Mouse (Mus musculus) left cerebral cortex, adult 11 months (tissue): ENCODE measurements around the gene Oas1d.
"Not testable (repeated sequence)": the region's sequence is repeated elsewhere in the genome, so short reads cannot be mapped to it uniquely, and the experiment has no call there.

ENCODE experiments used
- DNase-seq: peaks from one replicate; pipeline ENCODE4 v3.0.0; 2022; ENCODE audit warnings: low spot score

Gene Oas1d

DNA sequence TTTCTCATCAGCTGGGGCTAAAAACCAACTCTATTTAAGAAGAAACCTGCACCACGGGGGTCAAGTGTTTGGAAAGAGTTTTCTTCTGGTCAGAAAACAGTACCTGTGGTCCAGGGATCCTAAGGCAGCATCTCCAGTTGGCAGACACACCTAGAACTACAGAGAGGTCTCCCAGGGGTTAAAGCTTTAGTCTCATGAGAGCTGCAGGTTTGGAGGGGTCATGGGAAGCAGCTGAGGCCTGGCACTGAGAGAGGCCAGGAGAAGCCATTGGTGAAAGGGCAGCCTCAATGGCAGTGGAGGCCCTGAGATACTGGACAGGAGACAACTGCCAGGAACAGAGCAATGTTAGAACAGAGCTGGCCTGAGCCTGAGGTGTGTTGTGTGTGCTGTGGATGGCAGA is 13.7 kb upstream of the Oas1d start:
- no peak for DNase-seq

DNA sequence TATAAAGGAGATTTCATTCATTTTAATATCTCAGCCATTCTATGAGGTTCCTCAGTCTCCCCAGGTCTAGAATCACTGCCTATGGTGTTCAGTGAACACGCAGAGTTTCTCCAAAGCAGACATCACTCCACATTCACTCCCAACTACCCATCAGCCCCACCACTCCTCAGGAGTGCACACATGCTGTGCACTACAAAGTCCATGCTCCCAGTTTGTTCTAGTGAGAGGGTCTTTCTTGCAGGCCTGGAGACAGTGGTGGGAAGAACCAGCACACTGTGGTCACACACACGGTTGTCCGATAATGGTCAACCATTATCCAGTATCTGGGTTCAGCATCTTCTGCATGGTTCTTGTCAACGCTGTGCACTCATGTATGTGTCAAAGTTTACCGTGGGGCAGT is 12.3 kb upstream of the Oas1d start:
- DNase-seq: no peak

DNA sequence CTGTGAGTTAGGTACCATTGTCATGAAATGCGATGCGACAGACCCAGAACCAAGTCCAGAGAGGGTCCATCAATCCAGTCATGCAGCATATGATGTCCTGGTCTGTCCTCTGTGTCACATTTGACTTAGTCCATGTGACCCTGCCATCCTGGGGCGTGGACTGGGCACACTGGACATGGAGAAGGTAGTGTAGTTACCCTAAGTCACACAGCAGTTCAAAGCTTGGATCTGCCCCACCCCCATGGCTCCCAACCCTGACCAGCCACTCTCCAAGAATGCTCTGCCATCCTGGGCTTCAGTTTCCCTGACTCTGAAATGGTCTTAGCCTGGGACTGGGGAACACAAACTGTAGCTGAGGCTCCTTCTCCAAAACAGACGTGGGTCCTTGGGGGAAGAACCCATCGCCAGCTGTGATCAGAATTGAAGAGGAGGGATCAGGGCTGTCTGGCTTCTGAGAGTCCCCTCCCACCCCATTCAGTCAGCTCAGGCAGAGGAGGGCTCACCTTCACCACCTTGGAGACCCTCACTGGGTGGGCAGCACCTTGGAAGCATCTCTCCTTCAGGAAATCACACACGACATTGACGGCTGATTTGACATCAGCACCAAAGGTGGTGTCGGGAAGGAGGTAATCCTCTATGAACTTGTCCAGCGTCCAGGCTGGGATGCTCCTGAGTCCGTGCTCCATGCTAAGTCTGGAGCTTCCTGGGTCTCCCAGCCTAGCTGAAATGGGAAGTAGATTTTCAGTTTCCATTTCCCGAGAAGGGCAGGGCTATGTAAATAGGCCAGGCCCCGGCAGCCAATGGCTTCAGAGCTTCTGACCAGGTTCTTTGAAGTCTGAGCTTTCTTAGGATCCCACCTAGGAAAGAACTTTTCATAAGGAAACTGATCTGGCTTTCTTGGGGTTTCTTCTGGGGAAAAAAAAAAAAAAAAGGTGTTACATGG is 7.3 kb upstream of the Oas1d start, which contains the start of gene Oas1a:
Gene Oas1a, minus strand, starts transcription at position 731 of the 943 bp plus-strand sequence.
- DNase-seq: not testable (repeated sequence)

GRCm38 (mm10) chr5:120908196-120908920 is 6.0 kb upstream of the Oas1d start:
- no peak for DNase-seq

- DNase-seq: not testable (repeated sequence)
Observed at GRCm38 (mm10) chr5:120919156-120919935, 5.0 kb downstream of the Oas1d start.

DNA sequence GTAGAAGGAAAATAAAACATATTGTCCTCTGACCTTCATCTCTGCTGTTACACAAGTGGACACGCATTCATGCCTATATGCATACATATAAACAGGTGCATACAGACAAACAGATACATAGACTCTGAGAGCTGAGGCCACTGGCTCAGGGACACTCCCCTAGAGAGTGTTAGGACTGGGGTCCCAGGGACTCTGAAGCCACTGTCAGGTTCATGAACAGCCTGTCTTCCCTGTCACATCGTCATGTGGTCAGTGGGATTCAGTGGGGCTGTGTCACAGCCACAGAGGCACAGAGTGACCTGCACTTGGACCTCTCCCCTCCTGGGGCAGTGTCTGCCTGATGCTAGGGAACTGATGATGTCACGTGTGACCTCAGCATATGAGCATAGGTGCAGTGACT is 6.0 kb downstream of the Oas1d start:
- no peak for DNase-seq

GRCm38 (mm10) chr5:120923969-120924368 is 9.6 kb downstream of the Oas1d start:
- DNase-seq: no peak

DNA sequence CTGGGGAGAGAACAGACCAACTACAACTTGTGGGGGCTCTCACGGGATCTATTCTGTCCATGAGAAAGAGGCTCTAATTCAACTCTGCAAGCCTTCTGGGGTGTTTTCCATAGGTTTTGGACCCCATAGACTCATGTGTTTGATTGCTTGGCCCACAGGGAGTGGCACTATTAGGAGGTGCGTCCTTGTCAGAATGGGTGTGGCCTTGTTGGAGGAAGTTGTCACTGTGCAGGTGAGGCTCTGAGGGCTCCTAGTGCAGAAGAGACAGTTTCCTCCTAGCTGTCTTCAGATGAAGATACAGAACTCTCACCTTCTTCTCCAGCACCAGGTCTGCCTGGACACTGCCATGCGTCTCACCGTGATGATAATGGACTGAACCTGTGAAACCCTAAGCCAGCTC is 10.2 kb downstream of the Oas1d start:
- DNase-seq: not testable (repeated sequence)

DNA sequence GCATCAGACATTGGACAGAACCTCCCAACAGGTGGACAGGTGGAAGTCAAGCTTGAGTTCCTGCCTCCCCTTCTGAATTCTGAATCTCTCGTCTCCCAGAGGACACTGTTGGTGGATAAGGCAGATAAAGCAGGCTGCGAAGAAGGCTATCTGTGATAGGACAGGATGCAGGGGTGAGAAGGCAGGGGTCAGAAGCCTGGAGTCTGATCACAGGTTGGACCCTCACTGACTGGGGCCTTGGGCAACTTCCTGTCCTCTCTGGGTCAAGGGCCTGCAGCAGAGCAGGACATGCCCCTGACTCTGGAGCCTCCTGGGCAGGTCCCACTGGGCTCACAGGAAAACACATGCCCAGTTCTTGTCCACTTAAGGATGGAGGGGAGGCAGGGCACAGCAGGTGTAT is 12.0 kb downstream of the Oas1d start:
- DNase-seq: not testable (repeated sequence)

DNA sequence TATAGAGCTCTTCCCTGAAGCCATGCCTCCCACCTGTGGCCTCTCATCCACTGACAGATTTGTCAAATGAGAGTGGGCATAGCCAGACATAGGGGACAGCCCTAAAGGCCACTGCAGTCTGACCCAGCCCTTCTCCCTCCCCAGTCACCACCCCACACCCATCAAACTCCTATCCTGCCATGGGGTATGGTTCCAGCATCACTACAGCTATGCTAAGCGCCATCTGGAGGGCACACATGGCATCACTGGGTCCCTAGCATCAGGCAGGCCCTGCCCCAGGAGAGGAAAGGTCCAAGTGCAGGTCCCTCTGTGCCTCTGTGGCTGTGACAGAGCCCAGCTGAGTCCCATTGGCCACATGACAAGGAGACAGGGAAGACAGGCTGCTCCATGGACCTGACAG is 12.7 kb downstream of the Oas1d start:
- no peak for DNase-seq

DNA sequence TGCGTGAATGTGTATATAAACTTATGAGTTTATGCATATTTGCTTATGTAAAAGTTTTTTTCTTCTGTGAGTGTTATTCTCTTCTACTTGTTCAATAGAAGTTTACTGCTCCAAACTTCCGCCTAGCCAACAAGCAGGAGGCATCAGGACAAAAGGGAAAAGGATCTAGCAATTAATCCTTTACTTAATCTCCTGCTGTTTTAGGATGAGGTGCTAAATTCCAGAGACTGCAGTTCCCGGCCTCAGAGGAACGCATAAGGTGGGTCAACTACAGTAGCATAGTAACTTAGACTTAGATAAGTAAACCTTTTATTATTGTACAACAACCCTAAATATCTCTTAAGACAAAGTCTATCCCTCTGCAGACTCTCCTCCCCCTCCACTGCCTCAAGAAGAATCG is 19.6 kb downstream of the Oas1d start:
- DNase-seq: no peak

GRCm38 (mm10) chr5:120937841-120938240 is 23.5 kb downstream of the Oas1d start:
- no peak for DNase-seq

- DNase-seq: no peak
Observed at GRCm38 (mm10) chr5:120938586-120938985, 24.2 kb downstream of the Oas1d start.

DNA sequence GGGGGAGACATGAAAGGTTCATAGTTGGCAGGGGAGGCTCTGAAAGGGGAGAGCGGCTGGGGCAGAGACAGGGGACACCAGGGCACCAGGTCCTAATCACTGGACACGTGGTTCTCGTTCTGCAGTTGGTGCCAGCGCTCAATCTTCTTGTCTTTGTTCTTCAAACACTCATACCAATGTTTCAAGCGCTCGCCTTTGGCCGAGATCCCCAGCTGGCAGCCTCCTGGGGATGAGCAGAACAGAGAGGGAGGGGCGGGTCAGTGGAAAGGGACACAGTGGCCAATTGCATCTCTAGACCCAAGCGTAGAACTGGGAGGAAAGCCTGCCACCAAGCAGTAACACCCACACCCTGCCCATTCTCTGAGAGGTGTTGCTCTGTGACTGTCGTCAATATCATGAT is 27.7 kb downstream of the Oas1d start:
- peak; percentile 37 for DNase-seq

- DNase-seq: no peak
Observed at GRCm38 (mm10) chr5:120952242-120952770, 38.0 kb downstream of the Oas1d start.

- DNase-seq: no peak
Observed at GRCm38 (mm10) chr5:120953974-120954373, 39.6 kb downstream of the Oas1d start.

GRCm38 (mm10) chr5:120961004-120961403 is 46.7 kb downstream of the Oas1d start:
- no peak for DNase-seq

DNA sequence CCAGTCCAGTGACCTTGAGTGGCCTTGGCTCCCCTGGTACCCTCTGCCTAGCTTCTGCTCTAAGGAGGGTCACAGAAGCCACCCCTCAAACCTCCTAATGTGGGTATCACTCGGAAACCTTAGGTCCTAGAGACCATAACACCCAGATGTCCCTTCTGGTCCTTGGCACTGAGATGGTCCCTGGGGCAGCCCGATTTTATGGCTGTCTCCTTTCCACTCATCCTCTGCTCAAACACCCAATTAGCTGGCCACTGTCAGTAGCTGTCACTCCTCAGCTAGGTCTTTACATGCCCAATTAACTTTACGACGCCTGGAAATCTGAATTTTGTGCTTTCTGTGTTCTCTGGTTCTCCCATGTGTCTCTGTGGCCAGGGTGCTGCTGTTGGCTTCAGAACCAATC is 51.8 kb downstream of the Oas1d start:
- no peak for DNase-seq

DNA sequence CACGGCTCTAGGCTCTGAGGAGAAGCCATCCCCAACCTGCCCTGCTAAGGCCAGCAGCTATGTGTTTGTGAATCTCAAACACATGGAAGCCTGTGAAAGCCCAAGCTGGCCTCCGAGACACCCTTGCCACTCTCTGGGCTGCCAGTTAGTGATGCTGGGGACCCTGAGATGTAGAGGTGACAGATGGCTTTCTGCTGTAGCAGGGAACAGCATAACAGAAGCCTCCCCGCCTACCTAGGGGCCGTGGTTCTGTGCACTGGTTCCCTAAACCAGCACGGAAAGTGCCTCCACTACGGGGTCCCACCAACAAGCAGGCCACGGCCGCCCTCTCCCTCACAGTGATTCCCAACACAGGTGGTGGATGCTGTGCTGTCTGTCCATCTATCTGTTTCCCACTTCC is 52.6 kb downstream of the Oas1d start:
- DNase-seq: no peak

- DNase-seq: no peak
Observed at GRCm38 (mm10) chr5:120967355-120968133, 53.2 kb downstream of the Oas1d start.

- no peak for DNase-seq
Observed at GRCm38 (mm10) chr5:120968134-120968532, 53.8 kb downstream of the Oas1d start.
